Mouse (Mus musculus) embryo, embryonic 11 days (tissue): ENCODE data around the gene Tsc22d3.

Experiments used
- DNase-seq: peaks from one replicate; pipeline ENCODE4 v3.0.0-alpha.2; 2015

Gene Tsc22d3

DNA sequence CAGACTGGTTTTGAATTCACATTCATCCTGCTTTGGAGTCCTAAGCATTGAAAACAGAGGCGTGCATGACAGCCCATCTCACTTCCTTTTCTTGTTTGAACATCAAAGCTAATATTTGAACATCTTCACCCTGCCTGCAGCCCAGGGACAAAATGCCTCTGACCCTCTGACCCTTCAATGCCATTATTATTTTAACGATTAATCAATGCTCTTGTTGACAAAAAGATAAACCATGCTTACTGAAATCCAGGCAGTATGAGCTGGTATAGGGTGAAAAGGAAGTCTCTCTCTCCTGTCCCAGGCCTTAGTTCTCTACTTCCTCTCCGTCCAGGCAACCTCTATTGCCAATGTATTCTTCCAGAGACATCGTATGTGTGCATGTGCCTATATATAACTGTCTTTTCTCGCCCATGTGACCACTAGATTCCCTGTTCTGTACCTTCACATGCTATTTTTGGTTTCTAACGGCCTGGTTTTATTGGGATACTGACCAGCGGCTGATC lies 106.9 kb downstream of the Tsc22d3 start:
- no peak for DNase-seq

DNA sequence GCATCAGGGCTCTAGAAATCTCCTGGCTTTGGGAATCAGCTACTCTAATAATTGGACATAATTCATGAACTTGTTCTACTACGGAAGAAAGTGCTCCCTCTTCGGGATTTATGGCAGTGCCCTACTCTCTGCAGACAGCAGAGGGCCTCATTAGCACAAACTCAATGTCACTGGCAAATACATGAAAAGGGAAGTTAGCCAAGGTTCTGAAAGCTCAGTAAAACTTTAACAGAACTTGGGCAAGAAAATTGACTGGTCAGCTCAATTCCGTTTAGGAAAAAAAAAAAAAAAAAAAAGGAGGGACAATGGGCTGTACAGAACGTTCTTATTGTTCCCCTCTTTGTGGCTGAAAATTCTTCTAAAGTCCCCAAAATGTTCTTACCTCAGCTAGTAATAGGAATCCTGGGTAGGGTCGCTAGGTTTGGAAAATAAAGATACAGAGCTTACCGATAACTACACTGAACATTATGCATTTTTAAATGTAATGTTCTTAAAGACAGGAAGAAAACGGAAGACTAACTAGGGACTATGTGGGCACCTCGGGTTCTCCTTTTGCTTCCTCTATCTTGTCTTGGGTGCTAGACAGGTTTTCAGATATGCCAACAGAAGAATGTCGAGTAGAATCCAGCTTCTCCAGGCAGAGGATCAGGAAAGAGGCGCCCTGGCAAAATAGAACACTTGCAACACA lies 108.4 kb downstream of the Tsc22d3 start:
- peak; percentile 50 for DNase-seq

DNA sequence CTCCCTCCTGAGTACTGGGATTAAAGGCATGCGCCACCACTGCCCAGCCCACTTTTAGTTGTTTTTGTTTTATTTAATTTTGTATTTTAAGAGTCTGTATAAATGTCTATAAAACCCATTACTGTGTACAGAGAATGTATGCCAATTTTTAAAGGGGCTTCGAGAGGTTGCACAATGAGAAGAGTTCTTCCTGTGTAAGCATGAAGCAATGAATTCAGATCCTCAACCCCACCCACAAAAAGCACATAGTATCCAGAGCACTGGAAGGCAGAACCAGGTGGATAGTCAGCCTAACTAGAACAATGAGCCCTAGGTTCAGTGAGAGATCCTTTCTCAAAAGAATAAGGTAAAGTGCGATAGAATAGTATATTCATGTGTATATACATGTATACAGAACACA lies 110.3 kb downstream of the Tsc22d3 start:
- no peak for DNase-seq
